Mouse (Mus musculus) megakaryocyte, adult 5-6 weeks (primary cell): Measurements from ENCODE around the gene Ggt1. TPM values are rescaled to one million over a fixed set of nuclear protein-coding genes. Genes with fewer than 3 reads are reported as not detected.
"Not testable (repeated sequence)": the region's sequence is repeated elsewhere in the genome, so short reads cannot be mapped to it uniquely, and the experiment has no call there.

Source experiments
- ATAC-seq: 2 replicates; pipeline ENCODE4 v1.8.0; 2016; ENCODE audit warnings: mild to moderate bottlenecking, inconsistent platforms; ENCODE audit not compliant: poor library complexity, severe bottlenecking
- total RNA-seq, 2 experiments: library from RNA; stranded (forward) in 1 of 2; stranded (reverse) in 1 of 2; fragments of 153-499, 151-499 nt in 1 of 2; fragments of 221-1000, 200-1000 nt in 1 of 2; gene quantifications; 2 replicates each; pipeline versions ENCODE4 v1.2.3 to v1.2.4; 2015 to 2017

The Ggt1 gene
- total RNA-seq (2015) (3.2 TPM in 2 replicates), total RNA-seq (2017) (4.9 and 10.0 TPM in 2 replicates)

DNA sequence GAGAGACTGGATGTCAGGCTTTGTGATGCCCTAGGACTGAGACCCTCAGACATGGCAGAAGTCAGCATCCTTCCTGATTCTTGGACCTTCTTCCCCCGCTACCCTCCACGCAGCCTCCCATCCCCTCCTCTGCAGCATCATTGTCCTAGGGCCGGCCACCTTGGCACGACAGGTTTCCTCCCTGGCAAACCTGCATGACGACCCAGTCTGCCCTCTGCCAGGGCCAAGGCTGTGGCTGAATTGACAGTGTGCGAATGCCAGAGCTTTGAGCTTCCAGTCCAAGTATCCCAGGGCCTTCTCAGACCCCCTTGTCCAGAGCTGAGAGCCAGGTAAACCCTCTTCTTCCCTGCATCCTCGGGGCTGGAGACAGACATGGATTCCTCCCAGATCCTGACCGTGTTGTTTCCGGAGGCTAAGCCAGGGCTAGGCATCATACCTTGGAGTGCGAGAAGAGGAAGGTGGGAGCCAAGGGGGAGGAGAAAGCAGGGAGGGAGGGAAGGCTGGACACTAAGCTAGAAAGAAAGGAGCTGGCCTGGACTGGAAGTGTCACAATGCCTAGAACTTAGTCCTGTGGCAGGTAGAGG, at the start of gene Ggt1:
Gene Ggt1 (plus strand): TSS at position 534 of the 584 bp plus-strand sequence.
- ATAC-seq: no peak

DNA sequence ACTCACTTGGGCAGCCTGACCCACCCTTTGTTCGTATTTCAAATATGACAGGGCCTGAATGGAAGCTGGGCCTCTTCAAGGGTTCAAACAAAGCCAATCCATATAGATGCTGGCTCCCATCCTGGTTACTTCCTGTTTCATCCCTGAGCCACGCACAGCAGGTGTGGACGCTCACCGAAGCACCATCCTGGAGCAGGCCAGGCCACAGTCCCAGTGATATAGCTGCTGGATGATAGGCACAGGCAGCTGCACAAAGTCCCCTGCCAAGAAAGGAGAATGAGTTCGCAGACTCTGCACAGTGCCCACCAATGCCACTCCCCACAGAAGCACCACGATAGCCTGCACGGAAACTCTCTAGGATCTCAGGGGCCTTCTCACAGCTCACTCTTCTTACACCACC, 49.5 kb upstream of the Ggt1 start:
- no peak for ATAC-seq

DNA sequence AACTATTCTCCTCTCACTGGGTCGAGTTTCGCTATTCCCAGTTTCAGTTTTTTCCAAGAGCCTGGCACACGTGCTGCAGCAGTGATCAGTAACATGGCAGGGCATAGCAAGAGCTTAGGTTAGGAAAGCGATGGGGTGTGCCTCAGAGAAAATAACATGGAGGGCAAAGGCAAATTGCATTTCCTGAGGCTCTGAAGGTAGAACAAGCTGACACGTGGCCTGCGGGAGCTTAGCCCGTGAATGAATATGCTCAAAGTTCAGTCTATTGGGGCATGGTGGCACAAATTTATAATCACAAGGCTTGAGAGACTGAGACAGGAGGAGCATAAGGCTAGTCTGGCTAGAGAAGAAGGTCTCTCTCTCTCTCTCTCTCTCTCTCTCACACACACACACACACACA, 48.6 kb upstream of the Ggt1 start:
- ATAC-seq: no peak

DNA sequence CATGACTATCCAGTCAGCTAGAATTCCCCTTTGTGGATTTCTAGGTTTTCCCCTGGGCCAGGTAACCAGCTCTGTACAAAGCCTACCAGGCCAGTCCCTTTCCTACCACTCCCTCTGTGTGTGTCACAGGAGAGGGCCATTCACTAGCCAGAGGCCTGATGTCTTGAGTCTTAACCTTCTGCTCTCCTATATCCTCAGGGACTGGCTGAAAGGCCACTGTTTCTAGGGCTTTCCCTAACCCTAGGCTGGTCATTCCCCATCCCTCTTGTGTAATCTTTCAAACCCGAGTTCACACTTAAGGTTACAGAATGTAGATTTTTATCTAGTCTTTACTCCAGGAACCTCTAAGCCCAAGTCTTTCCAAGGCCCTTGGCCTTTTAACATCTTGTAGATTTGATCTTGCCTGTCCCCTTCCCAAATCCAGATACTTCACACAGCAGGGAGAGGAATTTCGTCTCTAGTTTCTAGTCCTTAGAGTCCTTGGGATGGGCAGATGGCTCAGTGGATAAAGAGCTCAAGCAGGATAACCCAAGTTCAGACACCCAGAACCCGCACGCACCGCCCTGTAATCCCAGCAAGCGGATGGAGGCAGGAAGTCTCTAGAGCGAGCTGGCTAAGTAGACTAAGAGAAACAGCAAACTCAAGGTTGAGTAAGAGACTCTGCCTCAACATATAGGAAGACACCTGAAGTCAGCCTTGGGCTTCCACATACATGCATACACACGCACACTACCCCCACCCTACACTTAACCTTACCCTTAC, 47.9 kb upstream of the Ggt1 start:
- no peak for ATAC-seq

DNA sequence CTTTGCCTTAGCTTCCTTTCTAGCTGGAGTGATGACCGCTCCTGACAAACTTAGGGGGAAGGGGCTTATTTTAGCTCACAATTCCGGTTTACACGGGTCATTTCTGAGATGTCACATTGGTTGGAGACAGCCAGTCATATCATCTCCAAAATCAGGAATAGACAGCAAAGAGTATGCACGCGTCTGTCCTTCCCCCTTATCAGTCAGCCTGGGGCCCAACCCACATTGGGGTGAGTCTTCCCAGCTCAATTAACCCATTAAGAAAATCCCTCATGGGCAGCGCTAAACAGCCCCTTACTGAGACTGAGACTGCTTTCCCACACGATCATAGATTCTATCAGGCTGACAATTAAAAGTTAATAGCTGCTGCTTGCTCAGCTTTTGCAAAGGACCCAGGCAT, 47.0 kb upstream of the Ggt1 start:
- no peak for ATAC-seq

DNA sequence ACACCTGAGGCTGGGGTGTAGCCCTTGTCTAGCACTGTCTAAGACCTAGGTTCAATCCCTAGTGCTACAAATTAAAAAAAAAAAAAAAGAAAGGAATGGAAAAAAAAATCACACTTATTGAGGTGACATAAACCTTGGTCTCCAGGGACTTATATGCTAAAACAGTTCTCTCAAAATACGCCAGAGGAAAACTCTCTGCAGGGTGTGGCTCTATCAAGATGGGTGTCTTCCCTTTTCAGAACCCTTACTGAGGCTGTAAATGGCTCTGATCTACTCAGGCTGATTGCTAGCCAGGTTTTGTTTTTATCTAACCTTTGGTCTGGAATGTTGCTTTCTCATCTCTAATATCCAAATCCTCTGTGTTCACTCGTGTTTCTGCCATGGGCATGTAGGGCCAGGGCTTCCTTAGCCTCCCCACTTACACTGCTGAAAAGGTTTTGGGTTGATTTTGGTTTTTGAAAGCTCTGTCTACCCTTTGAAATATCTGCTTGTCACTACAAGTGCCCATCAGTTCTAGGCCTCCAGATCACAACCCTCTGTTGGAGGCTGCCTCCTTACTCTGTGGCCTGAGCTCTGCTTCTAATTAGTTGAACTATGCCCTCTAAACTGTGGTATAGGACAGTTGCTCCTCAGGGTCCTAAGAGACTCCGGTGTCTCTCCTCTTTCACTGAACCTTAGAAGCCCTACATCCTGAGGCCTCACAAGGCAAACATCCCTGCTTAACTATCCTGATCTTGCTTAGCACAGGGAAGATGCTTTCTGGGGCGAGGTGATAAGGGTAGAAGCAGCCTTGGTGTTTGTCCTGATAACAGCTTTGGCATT, 46.0 kb upstream of the Ggt1 start:
- no peak for ATAC-seq

DNA sequence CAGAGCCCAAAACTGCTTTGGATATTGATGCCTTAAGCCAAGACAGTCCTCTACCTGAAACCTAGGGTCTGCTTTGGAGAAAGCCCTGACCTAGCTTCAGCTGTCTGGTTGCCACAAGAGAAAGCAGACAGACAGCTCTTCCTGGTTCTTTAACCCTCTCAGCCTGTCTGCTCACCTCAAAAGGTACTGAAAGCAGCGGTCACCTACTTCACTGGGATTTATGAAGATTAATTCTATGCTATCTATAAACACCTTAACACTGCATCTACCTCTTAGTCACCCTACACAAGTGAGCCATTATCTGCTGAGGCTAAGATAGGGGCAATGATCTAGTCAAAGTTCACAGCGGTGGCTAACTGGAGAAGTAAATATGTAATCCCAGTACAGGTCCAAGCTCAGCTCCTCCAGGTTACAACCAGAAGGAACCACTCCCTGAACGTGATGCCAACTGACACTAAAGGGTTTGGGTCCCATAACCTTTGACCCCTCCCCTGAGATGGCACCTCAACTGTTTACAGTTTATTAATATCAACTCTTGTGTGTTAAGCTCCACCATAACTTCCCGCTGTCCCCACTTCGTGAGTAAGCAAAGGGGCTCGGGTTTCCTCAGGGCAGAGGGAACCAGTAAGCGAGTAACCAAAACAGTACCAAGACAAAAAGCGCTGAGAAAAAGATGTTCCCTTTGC, 45.2 kb upstream of the Ggt1 start:
- ATAC-seq: no peak

DNA sequence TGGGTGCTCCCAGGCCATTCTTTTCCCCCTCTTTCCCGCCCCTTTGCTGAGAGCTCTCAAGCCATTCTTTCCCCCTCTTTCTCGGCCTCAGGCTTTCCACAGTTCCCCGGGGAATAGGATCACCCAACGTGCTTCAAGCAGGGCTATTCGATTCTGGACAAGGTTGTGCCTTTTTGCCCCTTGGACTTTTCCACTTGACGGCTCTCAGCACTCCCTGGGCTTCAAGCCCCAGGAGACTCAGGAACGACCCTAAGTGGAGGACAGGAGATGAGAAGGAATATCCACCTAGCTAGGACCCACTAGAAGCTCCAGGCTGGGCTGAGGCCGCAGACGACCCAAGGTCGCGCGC, 44.7 kb upstream of the Ggt1 start:
- no peak for ATAC-seq

DNA sequence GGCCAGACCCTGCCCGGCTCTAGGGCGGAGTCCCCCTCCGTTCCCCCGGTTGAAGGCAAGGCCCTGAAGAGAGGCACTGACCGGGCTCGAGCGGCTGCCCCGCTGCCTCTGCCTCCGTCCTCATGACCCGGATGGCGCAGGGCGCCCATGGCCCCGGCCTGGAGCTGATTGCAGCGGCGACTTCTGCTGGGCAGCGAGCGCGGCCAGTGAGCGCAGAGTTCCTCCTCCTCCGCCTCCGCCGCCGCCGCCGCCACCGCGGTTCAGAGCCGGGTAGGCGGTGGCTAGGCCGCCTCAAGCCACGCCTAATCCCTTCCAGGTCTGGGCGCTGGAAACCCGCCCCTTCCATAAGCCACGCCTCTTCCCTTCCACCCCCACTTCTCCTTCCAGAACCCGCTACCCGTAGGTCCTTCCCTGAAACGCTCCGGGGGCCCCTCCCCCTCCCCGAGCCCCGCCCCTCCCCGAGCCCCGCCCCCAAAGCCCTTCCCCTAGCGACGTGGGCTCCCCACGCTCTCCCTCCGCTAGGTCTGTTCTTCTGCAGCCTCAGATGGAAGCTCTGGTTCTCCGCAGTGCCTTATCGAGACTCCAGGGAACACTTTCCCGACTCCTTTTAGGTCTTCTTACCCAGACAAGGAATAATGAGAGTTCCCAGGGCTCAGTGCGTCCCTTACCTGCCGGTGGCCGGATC, 44.2 kb upstream of the Ggt1 start, which contains the start of gene Snrpd3:
Gene Snrpd3 (plus strand): TSS at position 479 of the 685 bp plus-strand sequence.
- peak; percentile 85 for ATAC-seq

DNA sequence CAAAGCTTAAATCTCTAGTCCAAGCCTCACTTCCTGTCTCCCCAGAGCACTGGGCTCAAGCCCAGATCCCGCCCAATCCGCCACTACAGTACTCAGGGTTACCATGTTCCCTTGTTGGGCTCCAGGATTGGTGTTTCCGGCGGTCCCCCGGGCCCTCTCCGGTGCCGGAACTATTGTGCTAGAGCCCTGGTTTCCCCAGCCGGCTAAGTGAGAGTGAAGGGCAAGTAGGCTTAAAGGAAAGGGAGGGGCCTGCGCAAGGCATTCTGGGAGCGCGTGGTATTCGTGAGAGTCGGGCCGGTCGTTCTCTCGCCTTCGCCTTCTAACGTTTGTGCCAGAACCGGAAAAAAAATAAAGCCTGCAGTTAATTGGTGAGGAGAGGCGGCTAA, 43.7 kb upstream of the Ggt1 start, which contains the start of gene Gucd1:
Gene Gucd1 (minus strand): TSS at position 215 of the 386 bp plus-strand sequence.
- ATAC-seq: peak; percentile 80

DNA sequence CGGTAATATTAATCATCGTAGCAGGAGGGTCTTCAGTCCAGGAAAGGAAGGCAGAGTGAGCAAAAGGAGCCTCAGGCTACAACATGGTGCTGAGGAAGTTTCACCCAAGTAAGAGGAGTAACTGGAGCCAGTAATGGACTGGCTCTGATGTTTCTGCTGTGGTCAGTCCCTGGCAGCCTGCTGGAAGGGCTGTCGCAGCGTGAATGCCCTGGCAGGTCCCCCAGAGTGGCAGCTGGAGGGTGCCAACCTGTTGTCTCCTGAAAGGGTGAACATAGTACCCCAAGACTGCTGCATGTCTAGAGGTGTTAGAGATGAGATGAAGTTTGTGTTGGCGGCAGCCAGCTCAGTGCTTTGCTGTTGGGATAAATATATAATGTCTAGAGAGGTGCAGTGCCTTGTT, 40.8 kb upstream of the Ggt1 start:
- ATAC-seq: no peak

DNA sequence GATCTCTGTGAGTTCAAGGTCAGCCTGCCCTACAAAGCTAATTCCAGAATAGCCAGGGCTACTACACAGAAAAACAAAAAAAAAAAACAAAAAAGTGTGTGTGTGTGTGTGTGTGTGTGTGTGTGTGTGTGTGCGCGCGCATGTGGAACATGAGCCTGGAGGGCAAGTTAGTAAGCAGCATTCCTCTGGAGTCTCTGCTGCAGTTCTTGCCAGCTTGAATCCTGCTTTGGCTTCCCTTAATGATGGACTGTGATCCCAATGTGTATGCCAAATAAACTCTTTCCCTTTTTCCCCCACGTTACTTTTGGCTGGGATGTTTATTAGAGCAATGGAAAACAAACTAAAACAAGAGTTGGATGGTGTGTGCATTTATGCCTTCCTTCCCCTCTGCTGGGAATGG, 39.8 kb upstream of the Ggt1 start:
- no peak for ATAC-seq

DNA sequence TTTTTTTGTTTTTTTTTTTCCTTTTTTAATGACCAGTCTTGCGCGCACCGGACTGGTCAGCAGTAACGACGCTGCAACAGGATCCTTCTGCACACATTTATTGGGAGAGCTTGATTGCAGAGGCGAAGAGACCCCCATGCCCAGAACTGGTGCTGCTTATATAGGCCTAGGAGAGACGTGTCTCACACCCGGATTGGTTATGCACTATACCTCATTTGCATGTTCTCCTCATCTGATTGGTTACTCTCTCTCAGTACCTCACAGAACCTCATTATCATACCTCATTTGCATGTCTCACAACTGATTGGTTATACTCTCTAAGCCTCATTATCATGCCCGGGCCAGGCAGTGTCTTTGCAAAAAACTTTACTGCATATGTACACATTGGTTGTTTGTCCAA, 36.0 kb upstream of the Ggt1 start:
- not testable (repeated sequence) for ATAC-seq

DNA sequence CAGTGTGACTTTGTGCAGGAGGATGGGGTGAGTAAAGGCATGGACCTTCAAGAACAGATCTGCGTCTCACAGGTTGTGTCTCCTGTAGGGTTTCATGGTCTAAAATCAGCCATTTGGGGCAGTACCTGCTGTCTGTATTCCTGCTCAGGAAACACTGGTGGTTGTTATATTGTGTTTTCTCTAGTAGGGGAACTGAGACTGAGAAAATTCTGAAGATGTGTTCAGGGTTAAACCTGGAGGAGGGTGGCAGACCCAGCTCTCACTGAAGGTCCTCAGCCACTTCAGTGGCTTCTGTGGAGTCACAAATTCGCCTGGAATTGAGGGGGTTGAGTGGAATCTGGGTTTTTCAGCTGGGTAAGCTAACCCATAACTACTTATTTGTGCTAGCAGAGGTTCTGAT, 31.1 kb upstream of the Ggt1 start:
- no peak for ATAC-seq

DNA sequence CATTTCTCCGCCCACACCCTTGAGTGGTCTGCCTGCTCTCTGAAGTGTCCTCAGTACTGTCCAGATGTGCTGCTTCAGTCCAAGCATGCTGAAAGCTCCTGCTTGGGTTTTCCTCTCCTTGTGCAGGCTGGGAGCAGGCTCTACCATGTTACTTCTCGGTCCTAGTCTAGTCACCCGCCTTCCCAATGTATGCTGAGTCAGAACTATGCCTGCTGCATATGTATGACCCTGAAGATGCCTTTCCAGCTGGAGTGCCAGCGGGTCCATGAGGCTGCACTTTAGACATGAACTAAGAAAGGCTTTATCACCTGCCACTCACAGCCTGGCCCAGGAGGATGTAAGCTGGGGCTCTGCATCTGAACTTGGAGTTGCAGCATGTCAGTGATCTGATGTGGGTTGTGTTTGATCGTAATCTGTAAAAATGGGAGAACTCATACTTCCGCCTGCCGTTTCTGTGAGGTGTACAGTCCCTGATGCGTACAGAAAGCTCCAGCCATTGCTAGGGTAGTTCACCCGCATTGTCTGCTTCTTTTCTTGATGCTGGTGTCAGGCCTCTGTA, 29.8 kb upstream of the Ggt1 start:
- peak; percentile 61 for ATAC-seq

DNA sequence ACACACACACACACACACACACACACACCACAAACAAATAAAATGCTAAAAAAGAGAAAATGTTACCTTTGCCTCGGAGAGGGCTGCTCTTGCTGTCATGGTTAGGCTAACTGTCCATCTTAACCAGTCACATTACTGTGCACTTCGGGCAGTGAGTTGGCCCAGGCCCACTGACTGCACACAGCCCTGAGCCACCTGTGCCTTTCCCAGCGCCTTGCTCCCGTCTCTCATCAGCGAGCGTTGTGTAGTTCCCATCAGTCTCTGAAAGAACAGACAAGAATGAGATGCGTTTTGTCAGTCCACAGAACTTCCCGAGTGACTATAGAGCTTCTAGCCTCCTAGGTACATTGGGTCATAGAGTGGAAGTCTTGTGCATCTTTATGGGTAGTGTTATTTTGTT, 27.2 kb upstream of the Ggt1 start:
- ATAC-seq: no peak

DNA sequence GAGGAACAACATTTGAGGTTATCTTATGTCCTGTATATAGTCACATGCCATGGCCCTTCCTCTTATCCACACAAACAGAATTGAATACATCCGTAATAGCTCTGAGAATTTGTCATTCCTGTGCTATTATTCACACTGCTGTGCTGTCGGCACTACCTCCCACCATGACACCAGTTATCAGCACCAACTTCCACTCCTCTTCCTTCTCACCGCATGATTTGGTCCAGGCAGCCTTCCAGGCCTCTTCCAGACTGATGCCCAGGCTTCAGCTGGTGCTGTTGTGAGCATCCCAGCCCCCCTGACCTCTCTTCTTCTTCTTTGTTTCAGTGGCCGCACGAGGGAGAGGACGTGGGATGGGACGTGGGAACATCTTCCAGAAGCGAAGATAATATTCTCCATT, 26.5 kb upstream of the Ggt1 start:
- ATAC-seq: no peak

DNA sequence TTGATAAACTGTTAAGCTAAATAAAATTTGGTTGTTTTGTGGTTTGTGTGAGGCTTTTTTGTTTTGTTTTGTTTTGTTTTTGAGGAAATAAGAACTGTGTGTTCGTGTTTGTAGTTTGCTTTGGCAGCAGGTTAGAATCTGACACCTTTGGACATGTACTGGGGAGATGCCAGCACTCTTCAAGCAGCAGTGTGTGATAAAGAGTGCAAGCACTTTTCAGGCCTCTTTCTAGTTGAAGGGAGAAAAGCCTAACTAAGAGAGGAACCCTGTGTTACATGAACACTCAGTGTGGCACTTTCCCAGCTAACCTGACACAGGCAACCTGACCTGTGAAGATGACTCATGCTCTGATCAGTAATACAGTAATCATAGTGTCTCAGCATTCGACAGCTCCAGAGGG, 26.0 kb upstream of the Ggt1 start:
- no peak for ATAC-seq

DNA sequence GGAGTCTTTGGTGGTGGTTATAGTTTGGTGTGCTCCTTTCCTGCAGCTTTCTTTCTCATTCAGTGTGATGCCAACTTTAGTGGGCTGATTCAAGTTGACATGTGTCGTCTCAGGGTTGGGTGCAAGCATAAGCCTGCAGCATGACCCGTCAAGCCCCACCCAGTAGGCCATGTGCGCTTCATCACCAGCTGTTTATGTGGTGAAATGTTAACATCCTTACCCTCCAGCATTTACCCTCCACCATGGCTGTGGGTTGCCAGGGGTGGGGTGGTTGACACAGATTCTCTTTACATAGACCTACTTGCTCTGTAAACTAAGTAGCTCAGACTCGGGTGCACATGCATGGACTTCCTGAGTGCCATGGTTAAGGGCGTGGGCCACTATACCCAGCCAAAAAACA, 25.3 kb upstream of the Ggt1 start:
- ATAC-seq: 0 out of 2 replicates have a peak, but pooled peaks have one; percentile 24

DNA sequence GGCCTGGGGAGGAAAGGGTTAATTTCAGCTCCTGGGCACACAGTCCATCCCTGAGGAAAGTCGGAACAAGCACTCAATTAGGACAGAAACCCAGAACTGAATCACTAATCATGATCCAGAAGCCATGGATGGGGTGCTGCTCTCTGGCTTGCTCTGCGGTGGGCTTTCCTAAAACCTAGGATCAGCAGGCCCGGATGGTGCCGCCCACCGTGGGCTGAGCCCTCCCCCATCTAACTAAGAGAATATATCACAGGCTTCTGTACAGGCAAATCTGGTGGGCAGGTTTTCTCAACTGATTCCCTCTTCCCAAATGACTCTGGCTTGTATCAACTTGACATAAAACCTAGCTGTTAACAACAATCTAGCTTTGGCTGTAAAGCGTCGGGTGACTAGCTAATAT, 13.5 kb upstream of the Ggt1 start:
- no peak for ATAC-seq
